Mouse (Mus musculus) neural tube, embryonic 11.5 days (tissue): Measurements from ENCODE around the gene Erc1. TPM values are rescaled to one million over a fixed set of nuclear protein-coding genes. Genes with fewer than 3 reads are reported as not detected.

Experiments
- ATAC-seq: fragments of 200-750 bp; cut with Nextera tagmentation; 2 replicates; pipeline ENCODE4 v1.8.0; 2017; ENCODE audit warnings: moderate number of reproducible peaks, mild to moderate bottlenecking, moderate TSS enrichment, moderate library complexity; ENCODE audit not compliant: insufficient read depth, low FRiP score, low TSS enrichment
- DNase-seq: peaks from one replicate; pipeline ENCODE4 v3.0.0-alpha.2; 2015; ENCODE audit warnings: low spot score
- H3K27ac ChIP-seq: fragments of 300-500 bp; sonication (generic); 2 replicates; pipeline ENCODE4 v1.5.1; 2014; ENCODE audit warnings: low read depth, mild to moderate bottlenecking, low read length
- H3K27me3 ChIP-seq: fragments of 300-500 bp; sonication (generic); 2 replicates; pipeline ENCODE4 v1.6.1; 2014; ENCODE audit warnings: mild to moderate bottlenecking, low read length, mixed read lengths; ENCODE audit not compliant: control insufficient read depth, insufficient read depth
- H3K36me3 ChIP-seq: fragments of 300-500 bp; sonication (generic); 2 replicates; pipeline ENCODE4 v1.6.1; 2014; ENCODE audit warnings: mild to moderate bottlenecking, low read length, moderate library complexity, mixed read lengths; ENCODE audit not compliant: control insufficient read depth, insufficient read depth
- H3K4me1 ChIP-seq: fragments of 300-500 bp; sonication (generic); 2 replicates; pipeline ENCODE4 v1.6.1; 2014; ENCODE audit warnings: low read length, mixed read lengths; ENCODE audit not compliant: control insufficient read depth, insufficient read depth
- H3K4me2 ChIP-seq: fragments of 300-500 bp; sonication (generic); 2 replicates; pipeline ENCODE4 v1.6.1; 2014; ENCODE audit warnings: low read depth, mild to moderate bottlenecking, moderate library complexity
- H3K4me3 ChIP-seq: fragments of 300-500 bp; sonication (generic); 2 replicates; pipeline ENCODE4 v1.5.1; 2014; ENCODE audit warnings: low read depth, low read length
- H3K9ac ChIP-seq: fragments of 300-500 bp; sonication (generic); 2 replicates; pipeline ENCODE4 v1.6.1; 2014; ENCODE audit warnings: mild to moderate bottlenecking, low read length
- H3K9me3 ChIP-seq: fragments of 300-500 bp; sonication (generic); 2 replicates; pipeline ENCODE4 v1.6.1; 2016; ENCODE audit warnings: low read length; ENCODE audit not compliant: control insufficient read depth
- WGBS: fragments of 180-500 bp; shearing (Covaris S2); extraction: QIAGEN DNeasy Blood & Tissue Kit; methylation state at CpG from one replicate; pipeline ENCODE4 v1.1.7; 2014; 5-methylcytosine and 5-hydroxymethylcytosine counted together
- polyA plus RNA-seq: library from polyadenylated mRNA; unstranded; fragments of >200 nt; fragmentation: Nextera tagmentation; extraction: Ambion mirVana; gene quantifications from 2 replicates; pipeline ENCODE4 v1.2.1, GENCODE M21; 2014

The Erc1 gene
- polyA plus RNA-seq, 1 experiment from 2014 or later, result 32.9 TPM

DNA sequence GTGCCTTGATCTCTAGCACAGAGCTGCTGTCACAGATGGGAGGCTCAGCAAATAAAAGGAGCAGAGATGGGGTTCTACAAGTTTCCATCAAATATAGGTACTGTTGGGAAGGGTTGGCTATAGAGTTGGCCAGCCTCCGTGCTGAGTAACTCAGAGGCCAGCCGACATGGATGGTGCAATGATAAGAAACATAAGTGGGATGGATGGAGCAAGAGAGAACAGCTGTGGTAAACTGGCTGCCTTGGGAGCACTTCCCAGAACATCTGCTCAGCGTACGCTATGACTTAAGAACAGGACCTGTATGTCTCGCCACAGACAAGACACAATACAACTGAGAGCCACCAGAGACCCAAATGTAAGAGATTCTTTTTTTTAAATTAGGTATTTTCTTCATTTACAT, 264.8 kb downstream of the Erc1 start:
- no peaks in the 10 kb centered on the region for H3K36me3 ChIP-seq
- no peak for DNase-seq
- peaks cover 10% of the 10 kb centered on the region for H3K4me1 ChIP-seq
- no peak overlapping the region for H3K4me2 ChIP-seq
- no peak for ATAC-seq
- no peaks in the 10 kb centered on the region for H3K27me3 ChIP-seq
- H3K4me3 ChIP-seq, result no peak overlapping the region
- no peak overlapping the region for H3K27ac ChIP-seq
- no peaks in the 10 kb centered on the region for H3K9me3 ChIP-seq
- 90% methylated on average over 5 of the region's 5 CpGs for WGBS
- H3K9ac ChIP-seq, result no peak overlapping the region

DNA sequence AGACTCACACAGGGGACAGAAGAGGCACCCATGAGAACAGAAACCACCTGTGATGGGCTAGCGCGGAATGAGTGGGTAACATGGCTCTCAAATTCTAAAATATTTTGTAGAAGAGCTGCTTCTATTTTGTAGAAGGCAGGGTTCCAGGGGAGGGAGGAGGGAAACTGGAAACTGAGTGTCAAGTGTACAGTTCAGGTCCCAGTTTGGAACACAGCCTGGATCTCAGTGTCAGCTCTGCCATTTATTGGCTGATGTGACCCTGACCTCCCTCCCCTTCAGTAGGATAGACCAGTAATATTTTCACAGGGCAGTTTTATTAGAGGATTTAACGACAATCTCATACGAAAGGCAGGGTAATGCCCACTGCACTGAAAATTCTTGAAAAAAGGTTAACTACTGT, 271.3 kb downstream of the Erc1 start:
- no peak overlapping the region for H3K4me3 ChIP-seq
- ATAC-seq (no peak), DNase-seq (no peak)
- H3K9me3 ChIP-seq, result no peaks in the 10 kb centered on the region
- H3K4me2 ChIP-seq, result no peak overlapping the region
- H3K4me1 ChIP-seq, result no peaks in the 10 kb centered on the region
- H3K9ac ChIP-seq, result no peak overlapping the region
- H3K36me3 ChIP-seq, result peaks cover 3% of the 10 kb centered on the region
- WGBS, result 94% methylated on average over 4 of the region's 4 CpGs
- H3K27ac ChIP-seq, result no peak overlapping the region
- no peaks in the 10 kb centered on the region for H3K27me3 ChIP-seq

DNA sequence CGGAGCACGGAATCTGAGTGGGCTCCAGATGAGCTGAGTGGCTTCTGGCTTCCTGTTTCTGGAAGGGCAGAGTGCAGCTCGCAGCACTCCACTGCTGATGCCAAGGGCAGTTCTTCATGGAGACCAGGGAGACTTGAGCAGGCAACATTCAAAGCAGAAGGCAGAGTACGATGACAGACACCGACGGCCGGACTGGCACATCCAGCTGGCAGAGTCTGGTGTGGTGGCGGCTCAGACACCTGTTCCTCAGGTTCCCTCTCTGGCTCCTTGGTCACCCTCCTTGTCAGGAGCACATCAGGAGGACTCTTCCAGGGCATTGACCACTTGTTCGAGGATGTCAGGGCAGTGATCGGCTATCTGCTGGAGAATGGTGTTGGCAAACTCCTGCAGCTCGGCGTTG, 272.6 kb downstream of the Erc1 start:
- no peaks in the 10 kb centered on the region for H3K9me3 ChIP-seq
- ATAC-seq (no peak), DNase-seq (no peak)
- peaks cover 3% of the 10 kb centered on the region for H3K36me3 ChIP-seq
- H3K4me2 ChIP-seq, result no peak overlapping the region
- H3K27me3 ChIP-seq, result no peaks in the 10 kb centered on the region
- H3K4me3 ChIP-seq, result no peak overlapping the region
- no peak overlapping the region for H3K9ac ChIP-seq
- WGBS, result 93% methylated on average over 12 of the region's 12 CpGs
- no peaks in the 10 kb centered on the region for H3K4me1 ChIP-seq
- H3K27ac ChIP-seq, result no peak overlapping the region

DNA sequence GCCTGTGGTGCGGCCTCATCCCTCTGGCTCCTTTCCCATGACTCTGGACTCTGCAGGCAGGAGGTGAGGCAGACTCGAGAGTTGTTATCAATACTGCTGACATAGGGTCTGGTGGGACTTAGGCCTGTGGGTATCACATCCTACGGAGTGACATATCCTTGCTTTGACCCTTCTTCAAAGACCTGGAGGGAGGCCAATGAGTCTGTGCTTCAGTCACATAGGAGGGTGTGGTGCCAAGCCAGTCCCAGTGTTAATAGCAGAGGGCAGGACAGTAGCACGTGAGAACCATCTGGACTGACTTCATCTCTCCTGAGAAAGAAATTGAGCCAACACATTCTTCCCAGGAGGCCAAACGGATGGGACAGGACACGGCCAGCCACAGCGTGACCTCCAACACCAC, 275.7 kb downstream of the Erc1 start:
- Histone ChIP-seq H3K9ac (no peak overlapping the region), H3K4me1 (no peaks in the 10 kb centered on the region), H3K36me3 (peaks cover 3% of the 10 kb centered on the region), H3K9me3 (no peaks in the 10 kb centered on the region), H3K27ac (no peak overlapping the region), H3K4me2 (no peak overlapping the region), H3K4me3 (no peak overlapping the region), H3K27me3 (no peaks in the 10 kb centered on the region)
- DNase-seq (no peak), ATAC-seq (no peak)
- WGBS, result 79% methylated on average over 7 of the region's 7 CpGs

DNA sequence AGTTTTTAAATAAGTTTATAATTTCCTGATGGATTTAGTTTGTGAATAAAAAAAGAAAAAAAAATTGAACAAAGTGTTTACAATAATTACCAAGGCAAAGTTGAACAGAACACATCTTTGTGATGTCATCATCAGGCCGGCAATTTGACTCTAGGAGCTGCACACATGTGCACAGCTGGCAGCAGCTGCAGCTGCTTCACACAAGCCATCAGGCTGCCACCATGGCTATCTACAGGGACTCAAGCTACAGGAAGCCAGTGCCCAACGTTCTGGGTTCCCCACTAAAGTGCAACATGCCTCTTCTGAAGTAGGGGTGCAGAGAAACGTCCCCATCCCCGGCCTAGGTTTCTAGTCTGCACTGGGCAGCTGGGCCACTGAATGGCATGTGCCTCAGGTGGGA, 277.2 kb downstream of the Erc1 start:
- Histone ChIP-seq H3K36me3 (peaks cover 3% of the 10 kb centered on the region), H3K9me3 (no peaks in the 10 kb centered on the region), H3K4me1 (no peaks in the 10 kb centered on the region), H3K27me3 (no peaks in the 10 kb centered on the region), H3K9ac (no peak overlapping the region), H3K4me2 (no peak overlapping the region), H3K4me3 (no peak overlapping the region), H3K27ac (no peak overlapping the region)
- ATAC-seq (no peak), DNase-seq (no peak)
- 82% methylated on average over 4 of the region's 4 CpGs for WGBS

DNA sequence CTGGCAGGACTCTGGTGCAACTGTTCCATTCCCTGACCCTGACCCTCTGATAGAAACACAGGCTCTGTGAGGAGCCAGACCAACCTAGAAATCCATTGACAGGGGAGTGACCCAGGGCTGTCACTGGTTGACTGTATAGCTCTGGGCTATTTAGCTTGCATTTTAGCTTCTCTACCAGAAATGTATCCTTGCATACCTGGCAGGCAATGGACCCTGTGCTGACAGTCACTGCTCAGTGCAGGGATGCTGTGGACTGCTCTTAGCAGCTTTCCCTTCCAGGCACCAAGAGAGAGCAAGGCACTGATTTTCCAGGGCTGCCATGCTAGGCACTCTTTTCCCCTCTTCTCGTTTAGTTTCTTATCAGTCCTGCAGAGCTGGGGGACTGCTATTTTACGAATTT, 279.6 kb downstream of the Erc1 start:
- ATAC-seq, result no peak
- Histone ChIP-seq H3K4me1 (no peaks in the 10 kb centered on the region), H3K9me3 (no peaks in the 10 kb centered on the region), H3K27me3 (no peaks in the 10 kb centered on the region), H3K4me2 (no peak overlapping the region), H3K27ac (no peak overlapping the region), H3K4me3 (no peak overlapping the region), H3K36me3 (no peaks in the 10 kb centered on the region), H3K9ac (no peak overlapping the region)
- WGBS, result 81% methylated on average over 2 of the region's 2 CpGs
- DNase-seq, result no peak

DNA sequence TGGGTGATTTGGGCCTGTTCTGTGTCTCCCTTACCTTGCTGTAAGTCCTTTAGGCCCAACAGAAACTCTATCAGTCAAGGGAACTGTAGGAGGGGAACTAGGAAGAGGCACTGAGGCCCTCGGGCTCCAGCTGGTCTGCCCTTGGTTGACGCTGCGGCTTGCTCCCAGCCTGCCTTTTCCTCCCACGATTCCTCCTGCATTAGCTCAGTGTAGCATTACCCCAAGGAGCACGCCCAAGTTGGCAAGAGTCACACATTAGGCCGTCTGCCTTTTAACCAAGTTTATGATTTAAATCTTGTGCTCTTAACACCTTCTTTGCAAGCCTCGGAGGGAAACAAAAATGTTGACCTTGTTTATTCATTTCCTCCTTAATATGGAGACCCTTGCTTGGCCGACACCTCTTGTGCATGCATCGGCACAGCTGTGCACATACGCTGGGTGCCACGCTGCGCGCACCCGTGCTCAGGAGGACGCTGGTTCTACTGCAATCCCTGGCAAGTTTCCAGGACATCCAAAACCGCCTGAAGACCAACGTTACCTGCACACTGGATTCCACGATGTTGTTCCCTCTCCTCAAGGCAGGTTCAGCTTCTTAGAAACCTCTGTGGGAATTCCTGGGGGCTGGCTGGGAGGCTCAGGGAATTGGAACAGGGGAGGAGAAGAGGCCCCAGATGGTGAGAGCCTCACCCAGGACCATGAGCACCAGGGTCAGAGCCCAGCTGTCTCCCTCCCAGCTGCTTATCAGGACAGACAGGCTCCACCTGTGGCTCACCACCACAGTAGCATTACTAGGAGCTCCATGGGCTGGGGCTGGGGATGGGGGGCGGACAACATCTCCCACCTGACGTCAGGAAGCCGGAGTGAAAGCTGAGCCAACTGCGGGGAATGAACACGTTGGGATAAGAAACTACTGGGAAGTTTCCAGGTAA, 282.3 kb downstream of the Erc1 start:
- DNase-seq (no peak), ATAC-seq (no peak)
- Histone ChIP-seq H3K4me3 (no peak overlapping the region), H3K4me2 (no peak overlapping the region), H3K27ac (no peak overlapping the region), H3K9ac (no peak overlapping the region), H3K4me1 (no peaks in the 10 kb centered on the region), H3K36me3 (no peaks in the 10 kb centered on the region), H3K27me3 (no peaks in the 10 kb centered on the region), H3K9me3 (no peaks in the 10 kb centered on the region)
- WGBS, result 90% methylated on average over 23 of the region's 23 CpGs

DNA sequence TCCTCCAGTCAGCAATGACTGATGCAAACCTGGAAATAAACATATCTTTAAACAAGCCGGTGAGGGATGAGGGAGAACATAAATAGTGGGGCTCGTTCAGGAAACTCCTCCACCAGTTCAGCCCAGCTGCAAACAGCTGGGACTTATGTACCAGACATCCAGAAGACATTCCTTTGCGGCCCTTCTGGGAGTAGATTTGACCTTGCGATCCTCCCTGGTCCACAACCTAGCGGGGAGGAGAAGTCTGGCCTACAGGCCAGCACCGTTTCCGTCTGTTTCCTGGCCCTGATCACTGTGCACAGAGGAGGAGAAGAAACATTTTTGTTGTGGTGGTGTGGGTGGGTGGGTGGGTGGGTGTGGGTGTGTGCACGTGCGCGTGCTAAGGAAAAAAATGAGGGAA, 285.4 kb downstream of the Erc1 start:
- WGBS, result 86% methylated on average over 10 of the region's 10 CpGs
- H3K4me1 ChIP-seq, result no peaks in the 10 kb centered on the region
- H3K4me2 ChIP-seq, result no peak overlapping the region
- no peaks in the 10 kb centered on the region for H3K36me3 ChIP-seq
- no peaks in the 10 kb centered on the region for H3K27me3 ChIP-seq
- H3K9me3 ChIP-seq, result no peaks in the 10 kb centered on the region
- H3K9ac ChIP-seq, result no peak overlapping the region
- no peak overlapping the region for H3K27ac ChIP-seq
- no peak overlapping the region for H3K4me3 ChIP-seq
- DNase-seq (no peak), ATAC-seq (no peak)

DNA sequence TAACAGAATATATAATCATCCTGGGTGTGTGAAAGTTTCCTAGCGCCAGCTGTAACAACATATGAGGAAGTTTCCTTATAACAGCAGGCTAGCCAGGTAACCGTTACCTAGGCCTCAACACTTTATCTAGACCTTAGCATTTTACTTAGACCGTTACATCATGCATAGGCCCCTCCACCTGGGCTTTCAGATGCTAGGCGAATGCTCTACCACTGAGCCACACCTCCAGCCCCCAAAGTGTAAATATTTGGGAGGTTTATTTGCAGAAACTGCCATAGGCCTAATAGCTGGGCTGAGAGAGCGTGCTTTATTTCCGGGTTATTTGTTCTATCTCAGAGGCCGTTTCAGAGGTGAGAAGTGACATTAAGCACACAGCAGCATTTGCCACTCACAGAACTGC, 289.1 kb downstream of the Erc1 start:
- DNase-seq, result no peak
- no peak overlapping the region for H3K4me3 ChIP-seq
- no peaks in the 10 kb centered on the region for H3K27me3 ChIP-seq
- H3K9me3 ChIP-seq, result no peaks in the 10 kb centered on the region
- no peak for ATAC-seq
- no peak overlapping the region for H3K27ac ChIP-seq
- H3K9ac ChIP-seq, result no peak overlapping the region
- 68% methylated on average over 7 of the region's 7 CpGs for WGBS
- H3K4me1 ChIP-seq, result no peaks in the 10 kb centered on the region
- no peaks in the 10 kb centered on the region for H3K36me3 ChIP-seq
- no peak overlapping the region for H3K4me2 ChIP-seq
